Mouse (Mus musculus) liver, adult 10 weeks (tissue): ENCODE results near the gene Fbp1. TPM values are rescaled to one million over a fixed set of nuclear protein-coding genes. Genes with fewer than 3 reads are reported as not detected.

Experiments
- polyA plus RNA-seq: library from polyadenylated mRNA; stranded (reverse); fragments of 350-450 nt; fragmentation: Illumina TruSeq; extraction: RNeasy Lipid Tissue Mini Kit (QIAGEN cat#74804); gene quantifications from one replicate; pipeline ENCODE4 v1.2.3, GENCODE M21; 2014; ENCODE audit warnings: low read depth, low replicate concordance

Fbp1 gene
- 612 TPM for polyA plus RNA-seq

DNA sequence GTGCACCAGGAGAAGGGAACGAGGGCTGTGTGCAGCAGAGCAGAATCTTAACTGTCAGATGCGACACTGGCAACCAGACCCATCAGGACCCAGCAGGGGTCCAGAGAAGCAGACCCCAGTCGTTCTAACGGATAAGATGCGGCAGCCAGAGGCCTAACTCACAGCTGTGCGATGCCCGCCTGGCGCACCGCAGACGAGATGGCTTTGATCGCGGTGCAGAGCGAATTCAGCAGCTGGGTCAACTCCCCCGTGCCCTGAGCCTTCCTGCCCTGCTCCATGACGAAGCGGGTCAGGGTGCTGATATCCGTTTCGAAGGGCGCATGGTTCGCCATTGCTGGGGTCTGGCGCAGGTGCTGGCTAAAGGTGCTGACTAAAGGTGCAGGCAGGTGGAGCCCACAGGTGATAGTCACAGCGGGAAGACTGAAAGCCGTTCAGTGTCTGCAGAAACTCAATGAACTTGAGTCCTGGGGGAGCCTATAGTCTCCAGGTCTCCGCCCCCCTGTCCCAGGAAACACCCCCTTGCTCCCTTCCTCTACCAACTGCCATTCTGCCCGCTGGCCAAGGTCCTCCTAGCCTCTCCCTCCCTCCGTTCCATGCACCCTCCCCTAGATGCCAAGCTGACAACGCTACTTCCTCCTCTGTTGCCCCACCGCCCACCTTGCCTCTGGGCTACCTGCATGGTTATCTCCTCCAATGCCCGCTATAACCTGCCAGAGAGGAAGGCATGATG is at the start of gene Fbp1:
Gene Fbp1 (minus strand): TSS at position 571 of the 730 bp plus-strand sequence.

GRCm38 (mm10) chr13:62857941-62858915 is 29.9 kb downstream of the Fbp1 start, which contains the start of gene Fbp2:
Gene Fbp2, minus strand, starts transcription at chr13:62858422.

Other genes starting within 250 kb of the Fbp1 start
- gene Platr25, start 127.6 kb downstream of the Fbp1 start, polyA plus RNA-seq, result 2.9 TPM
- gene Gm5141, start 102.5 kb downstream of the Fbp1 start, polyA plus RNA-seq, result 0.87 TPM
- gene Fbp2, start 29.9 kb downstream of the Fbp1 start, polyA plus RNA-seq, result not detected
- 16.3 TPM for gene 2010111I01Rik, start 76.6 kb upstream of the Fbp1 start, polyA plus RNA-seq